Mouse (Mus musculus): ENCODE results near the gene Sppl2c.

DNA sequence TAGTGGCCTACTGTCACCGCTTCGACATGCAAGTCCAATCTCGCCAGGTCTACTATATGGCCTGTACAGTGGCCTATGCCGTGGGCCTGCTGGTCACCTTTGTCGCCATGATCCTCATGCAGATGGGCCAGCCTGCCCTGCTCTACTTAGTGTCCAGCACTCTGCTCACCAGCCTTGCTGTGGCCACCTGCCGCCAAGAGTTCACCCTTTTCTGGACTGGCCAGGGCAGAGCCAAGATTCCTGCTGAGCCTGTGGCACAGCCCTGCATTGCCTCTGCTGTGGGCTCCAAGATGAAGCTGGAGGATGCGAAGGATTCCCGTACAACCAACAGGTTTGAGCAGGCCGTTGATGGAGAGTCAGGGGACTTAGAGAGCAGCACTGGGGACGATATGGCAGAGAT is 1.6 kb downstream of the Sppl2c start:
- no peak for TF ChIP-seq CTCF (IDR thresholded peaks at IDR 0.05; ENCODE audit: low read depth)
- TF ChIP-seq EP300 (IDR thresholded peaks at IDR 0.05; ENCODE audit: low read depth) = no peak

Measured in heart, postnatal 0 days (tissue).